Mouse (Mus musculus): ENCODE results near the gene Safb2. TPM values are rescaled to one million over a fixed set of nuclear protein-coding genes. Genes with fewer than 3 reads are reported as not detected.

Safb2 gene
- polyA plus RNA-seq, 1 experiment = 77.1 TPM

GRCm38 (mm10) chr17:56607521-56608062 is 23.2 kb upstream of the Safb2 start:
- 66% methylated on average over 3 of the region's 3 CpGs for WGBS
- H3K36me3 ChIP-seq (ENCODE audit: control insufficient read depth, insufficient read depth, low read length) = peaks cover 1% of the 10 kb centered on the region; the same call in 1 of the 2 replicates
- TF ChIP-seq POLR2A (IDR thresholded peaks at IDR 0.05; ENCODE audit: low read depth, low read length) = no peak
- TF ChIP-seq CTCF (conservative IDR thresholded peaks at IDR 0.05; ENCODE audit: insufficient read depth, insufficient read length, low read depth, low read length) = no peak
- no peak overlapping the region for H3K4me3 ChIP-seq (ENCODE audit: insufficient read depth, low read depth, low read length)
- no peak overlapping the region for H3K27ac ChIP-seq (ENCODE audit: insufficient read depth, low read depth, low read length)
- H3K4me1 ChIP-seq (ENCODE audit: control insufficient read depth, insufficient read depth, low read length) = 0 out of 2 replicates have a peak, but pooled peaks cover 10% of the 10 kb centered on the region
- no peaks in the 10 kb centered on the region for H3K27me3 ChIP-seq (replicated peaks; ENCODE audit: control insufficient read depth, insufficient read depth, low read length)
- no peak for DNase-seq

GRCm38 (mm10) chr17:56605431-56605830 is 21.0 kb upstream of the Safb2 start:
- H3K27me3 ChIP-seq (replicated peaks; ENCODE audit: control insufficient read depth, insufficient read depth, low read length) = no peaks in the 10 kb centered on the region
- no peak for DNase-seq
- TF ChIP-seq POLR2A (IDR thresholded peaks at IDR 0.05; ENCODE audit: low read depth, low read length) (peak; percentile 10), CTCF (conservative IDR thresholded peaks at IDR 0.05; ENCODE audit: insufficient read depth, insufficient read length, low read depth, low read length) (no peak)
- 0 out of 2 replicates have a peak, but pooled peaks cover 4% of the 10 kb centered on the region for H3K4me1 ChIP-seq (ENCODE audit: control insufficient read depth, insufficient read depth, low read length)
- H3K27ac ChIP-seq (ENCODE audit: insufficient read depth, low read depth, low read length) = no peak overlapping the region
- 76% methylated on average over 9 of the region's 9 CpGs for WGBS
- peaks cover 5% of the 10 kb centered on the region for H3K36me3 ChIP-seq (ENCODE audit: control insufficient read depth, insufficient read depth, low read length)
- no peak overlapping the region for H3K4me3 ChIP-seq (ENCODE audit: insufficient read depth, low read depth, low read length)

GRCm38 (mm10) chr17:56604422-56604821 is 20.0 kb upstream of the Safb2 start:
- no peak for DNase-seq
- Histone ChIP-seq H3K27me3 (replicated peaks; ENCODE audit: control insufficient read depth, insufficient read depth, low read length) (no peaks in the 10 kb centered on the region), H3K27ac (ENCODE audit: insufficient read depth, low read depth, low read length) (no peak overlapping the region), H3K4me3 (ENCODE audit: insufficient read depth, low read depth, low read length) (no peak overlapping the region), H3K4me1 (ENCODE audit: control insufficient read depth, insufficient read depth, low read length) (0 out of 2 replicates have a peak, but pooled peaks cover 4% of the 10 kb centered on the region), H3K36me3 (ENCODE audit: control insufficient read depth, insufficient read depth, low read length) (peaks cover 8% of the 10 kb centered on the region)
- WGBS = 81% methylated on average over 3 of the region's 3 CpGs
- TF ChIP-seq CTCF (conservative IDR thresholded peaks at IDR 0.05; ENCODE audit: insufficient read depth, insufficient read length, low read depth, low read length) = no peak
- no peak for TF ChIP-seq POLR2A (IDR thresholded peaks at IDR 0.05; ENCODE audit: low read depth, low read length)

GRCm38 (mm10) chr17:56604070-56604380 is 19.6 kb upstream of the Safb2 start:
- Histone ChIP-seq H3K27ac (ENCODE audit: insufficient read depth, low read depth, low read length) (no peak overlapping the region), H3K4me3 (ENCODE audit: insufficient read depth, low read depth, low read length) (no peak overlapping the region), H3K4me1 (ENCODE audit: control insufficient read depth, insufficient read depth, low read length) (0 out of 2 replicates have a peak, but pooled peaks cover 4% of the 10 kb centered on the region), H3K27me3 (replicated peaks; ENCODE audit: control insufficient read depth, insufficient read depth, low read length) (no peaks in the 10 kb centered on the region), H3K36me3 (ENCODE audit: control insufficient read depth, insufficient read depth, low read length) (peaks cover 8% of the 10 kb centered on the region)
- WGBS = 86% methylated on average over 9 of the region's 9 CpGs
- TF ChIP-seq POLR2A (IDR thresholded peaks at IDR 0.05; ENCODE audit: low read depth, low read length) (no peak), CTCF (conservative IDR thresholded peaks at IDR 0.05; ENCODE audit: insufficient read depth, insufficient read length, low read depth, low read length) (no peak)
- DNase-seq = no peak

GRCm38 (mm10) chr17:56603186-56604069 is 19.0 kb upstream of the Safb2 start:
- peaks cover 8% of the 10 kb centered on the region for H3K36me3 ChIP-seq (ENCODE audit: control insufficient read depth, insufficient read depth, low read length)
- TF ChIP-seq CTCF (conservative IDR thresholded peaks at IDR 0.05; ENCODE audit: insufficient read depth, insufficient read length, low read depth, low read length) (no peak), POLR2A (IDR thresholded peaks at IDR 0.05; ENCODE audit: low read depth, low read length) (no peak)
- no peak overlapping the region for H3K27ac ChIP-seq (ENCODE audit: insufficient read depth, low read depth, low read length)
- no peak overlapping the region for H3K4me3 ChIP-seq (ENCODE audit: insufficient read depth, low read depth, low read length)
- no peaks in the 10 kb centered on the region for H3K27me3 ChIP-seq (replicated peaks; ENCODE audit: control insufficient read depth, insufficient read depth, low read length)
- no peak for DNase-seq
- WGBS = 95% methylated on average over 28 of the region's 28 CpGs
- 0 out of 2 replicates have a peak, but pooled peaks cover 1% of the 10 kb centered on the region for H3K4me1 ChIP-seq (ENCODE audit: control insufficient read depth, insufficient read depth, low read length)

- Histone ChIP-seq H3K27me3 (replicated peaks; ENCODE audit: control insufficient read depth, insufficient read depth, low read length) (no peaks in the 10 kb centered on the region), H3K36me3 (ENCODE audit: control insufficient read depth, insufficient read depth, low read length) (peaks cover 4% of the 10 kb centered on the region), H3K4me1 (ENCODE audit: control insufficient read depth, insufficient read depth, low read length) (no peaks in the 10 kb centered on the region), H3K4me3 (ENCODE audit: insufficient read depth, low read depth, low read length) (no peak overlapping the region), H3K27ac (ENCODE audit: insufficient read depth, low read depth, low read length) (no peak overlapping the region)
- no peak for TF ChIP-seq POLR2A (IDR thresholded peaks at IDR 0.05; ENCODE audit: low read depth, low read length)
- TF ChIP-seq CTCF (conservative IDR thresholded peaks at IDR 0.05; ENCODE audit: insufficient read depth, insufficient read length, low read depth, low read length) = no peak
- no peak for DNase-seq
- WGBS = 67% methylated on average over 8 of the region's 8 CpGs
Measured at GRCm38 (mm10) chr17:56593527-56594271, 9.3 kb upstream of the Safb2 start.

GRCm38 (mm10) chr17:56592553-56592952 is 8.2 kb upstream of the Safb2 start:
- H3K36me3 ChIP-seq (ENCODE audit: control insufficient read depth, insufficient read depth, low read length) = peaks cover 4% of the 10 kb centered on the region
- DNase-seq = no peak
- no peaks in the 10 kb centered on the region; the same call in 1 of the 2 replicates for H3K4me1 ChIP-seq (ENCODE audit: control insufficient read depth, insufficient read depth, low read length)
- H3K27ac ChIP-seq (ENCODE audit: insufficient read depth, low read depth, low read length) = no peak overlapping the region
- no peaks in the 10 kb centered on the region for H3K27me3 ChIP-seq (replicated peaks; ENCODE audit: control insufficient read depth, insufficient read depth, low read length)
- TF ChIP-seq CTCF (conservative IDR thresholded peaks at IDR 0.05; ENCODE audit: insufficient read depth, insufficient read length, low read depth, low read length) = no peak
- TF ChIP-seq POLR2A (IDR thresholded peaks at IDR 0.05; ENCODE audit: low read depth, low read length) = no peak
- H3K4me3 ChIP-seq (ENCODE audit: insufficient read depth, low read depth, low read length) = no peak overlapping the region

All from kidney, adult 2 months (tissue).